Mouse (Mus musculus): Measurements from ENCODE around the gene 4930579F01Rik.

DNA sequence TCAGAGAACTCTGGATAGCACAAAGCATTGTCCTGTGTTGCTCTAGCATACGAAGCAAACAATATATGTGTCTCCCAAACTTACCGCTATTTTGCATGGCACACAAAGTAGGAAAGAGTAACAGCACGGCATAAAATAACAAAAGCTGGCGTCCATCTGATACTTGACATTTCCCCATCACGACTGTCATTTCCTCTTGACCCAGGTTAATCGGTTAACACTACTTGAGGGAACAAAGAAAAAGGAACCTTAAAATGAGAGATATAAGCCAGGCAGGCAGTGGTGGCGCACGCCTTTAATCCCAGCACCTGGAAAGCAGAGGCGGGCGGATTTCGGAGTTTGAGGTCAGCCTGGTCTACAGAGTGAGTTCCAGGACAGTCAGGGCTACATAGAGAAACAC, 59.7 kb downstream of the 4930579F01Rik start:
- no peak for TF ChIP-seq CTCF (IDR thresholded peaks at IDR 0.05; ENCODE audit: low read depth)
- no peak for TF ChIP-seq EP300 (IDR thresholded peaks at IDR 0.05; ENCODE audit: low read depth)
